Comparison of ENCODE assay signal across 8 mouse cellular contexts in genomic region chr5:116389856-116390542, GRCm38 (mm10). TPM values are rescaled to one million over a fixed set of nuclear protein-coding genes. Genes with fewer than 3 reads are reported as not detected.
A peak's percentile ranks its signal among the peaks of the same experiment; 100 is the strongest.
DNase-seq lines count a peak whose midpoint lies in the region; ATAC-seq lines count a peak whose summit lies in the region.

No protein-coding gene starts in this region.

- H3K9me3 ChIP-seq in hindbrain, embryonic 13.5 days, result no peaks in the 10 kb centered on the region
- H3K9me3 ChIP-seq in hindbrain, embryonic 11.5 days (ENCODE audit: control insufficient read depth, low read length), result no peaks in the 10 kb centered on the region
- no peaks in the 10 kb centered on the region for H3K9me3 ChIP-seq in midbrain, embryonic 14.5 days (ENCODE audit: control insufficient read depth, low read length)

- no peaks in the 10 kb centered on the region for H3K36me3 ChIP-seq in hindbrain, embryonic 13.5 days
- no peaks in the 10 kb centered on the region for H3K36me3 ChIP-seq in hindbrain, embryonic 11.5 days (ENCODE audit: control insufficient read depth, insufficient read depth, low read length)
- H3K36me3 ChIP-seq in midbrain, embryonic 14.5 days (ENCODE audit: control insufficient read depth, insufficient read depth, low read length), result no peaks in the 10 kb centered on the region

- ATAC-seq in hindbrain, embryonic 13.5 days (ENCODE audit: low FRiP score), result no peak
- ATAC-seq in hindbrain, embryonic 11.5 days (ENCODE audit: low FRiP score), result no peak
- ATAC-seq in midbrain, embryonic 14.5 days (ENCODE audit: low FRiP score, low TSS enrichment), result peak; percentile 58; the same call in 1 of the 2 replicates

- no peak overlapping the region for H3K4me3 ChIP-seq in hindbrain, embryonic 13.5 days
- no peak overlapping the region for H3K4me3 ChIP-seq in hindbrain, embryonic 11.5 days (ENCODE audit: low read depth, low read length)
- H3K4me3 ChIP-seq in midbrain, embryonic 14.5 days (replicated peaks; ENCODE audit: low read depth, low read length), result no peak overlapping the region

- H3K4me1 ChIP-seq in hindbrain, embryonic 13.5 days (replicated peaks), result peaks cover 11% of the 10 kb centered on the region; the same call in 1 of the 2 replicates
- H3K4me1 ChIP-seq in hindbrain, embryonic 11.5 days (replicated peaks; ENCODE audit: control insufficient read depth, insufficient read depth, low read length), result no peaks in the 10 kb centered on the region
- H3K4me1 ChIP-seq in midbrain, embryonic 14.5 days (ENCODE audit: control insufficient read depth, insufficient read depth, low read length), result peaks cover 13% of the 10 kb centered on the region; the same call in 1 of the 2 replicates

- peak overlapping the region; percentile 20; the same call in 1 of the 2 replicates for H3K27ac ChIP-seq in hindbrain, embryonic 13.5 days
- H3K27ac ChIP-seq in hindbrain, embryonic 11.5 days (ENCODE audit: low read depth, low read length), result no peak overlapping the region
- peak overlapping the region; percentile 64 for H3K27ac ChIP-seq in midbrain, embryonic 14.5 days (replicated peaks; ENCODE audit: low read depth, low read length)

- H3K9ac ChIP-seq in hindbrain, embryonic 13.5 days, result no peak overlapping the region
- no peak overlapping the region for H3K9ac ChIP-seq in hindbrain, embryonic 11.5 days (ENCODE audit: low read depth, low read length)
- H3K9ac ChIP-seq in midbrain, embryonic 14.5 days (replicated peaks; ENCODE audit: low read length), result no peak overlapping the region

- H3K27me3 ChIP-seq in hindbrain, embryonic 13.5 days, result no peaks in the 10 kb centered on the region
- H3K27me3 ChIP-seq in hindbrain, embryonic 11.5 days (ENCODE audit: control insufficient read depth, insufficient read depth, low read length), result no peaks in the 10 kb centered on the region
- no peaks in the 10 kb centered on the region for H3K27me3 ChIP-seq in midbrain, embryonic 14.5 days (ENCODE audit: control insufficient read depth, insufficient read depth, low read length)

- no peak overlapping the region for H3K4me2 ChIP-seq in hindbrain, embryonic 13.5 days
- H3K4me2 ChIP-seq in hindbrain, embryonic 11.5 days (replicated peaks; ENCODE audit: low read depth, low read length), result no peak overlapping the region
- H3K4me2 ChIP-seq in midbrain, embryonic 14.5 days (ENCODE audit: low read length), result peak overlapping the region; percentile 8; the same call in 1 of the 2 replicates

- DNase-seq in hindbrain, embryonic 11.5 days (ENCODE audit: low spot score), result no peak
- DNase-seq in adrenal gland, postnatal 14 days, result peak; percentile 84
- peak; percentile 44 for DNase-seq in gastrocnemius, postnatal 10 days
- peak; percentile 32 to 58 for DNase-seq in kidney, postnatal 4 days
- DNase-seq in midbrain, embryonic 14.5 days, result peak; percentile 85
- DNase-seq in thymus, postnatal 36 days, result no peak
- DNase-seq in thymus, postnatal 4 days, result no peak

- WGBS in hindbrain, embryonic 13.5 days, result 78% methylated on average over 15 of the region's 15 CpGs
- 88% methylated on average over 15 of the region's 15 CpGs for WGBS in hindbrain, embryonic 11.5 days
- 30% methylated on average over 15 of the region's 15 CpGs for WGBS in midbrain, embryonic 14.5 days

RNA-seq across cellular contexts. Expression of gene Hspb8, which starts 32.7 kb away (rescaled TPM):
- polyA plus RNA-seq in hindbrain, embryonic 13.5 days (2015; fragmentation: Nextera tagmentation; extraction: Ambion mirVana), result 5.3 and 6.1 TPM in 2 replicates
- polyA plus RNA-seq in hindbrain, embryonic 11.5 days (2014; fragmentation: Nextera tagmentation; extraction: Ambion mirVana), result 6.5 and 7.5 TPM in 2 replicates
- 37.7 and 45.9 TPM in 2 replicates for total RNA-seq in adrenal gland, postnatal 14 days (2021)
- total RNA-seq in gastrocnemius, postnatal 10 days (2021), result 100 to 1,000 TPM; 194 to 198 TPM
- polyA plus RNA-seq in midbrain, embryonic 14.5 days (2014; fragmentation: Nextera tagmentation; extraction: Ambion mirVana), result 1.9 and 3.7 TPM in 2 replicates

Comparison
In these comparisons a context has a peak if more than half of its experiments do, and no peak if none do; other contexts are left out.
1. DNase-seq: peak in adrenal gland, postnatal 14 days (single experiment), gastrocnemius, postnatal 10 days (single experiment), kidney, postnatal 4 days (2 of 2) and midbrain, embryonic 14.5 days (single experiment); none in hindbrain, embryonic 11.5 days (single experiment), thymus, postnatal 36 days (0 of 2) and thymus, postnatal 4 days (single experiment).